Mouse (Mus musculus) stomach, postnatal 0 days (tissue): ENCODE data around the gene Snrpc. TPM values are rescaled to one million over a fixed set of nuclear protein-coding genes. Genes with fewer than 3 reads are reported as not detected.

Experiments used
- ATAC-seq: fragments of 200-750 bp; cut with Nextera tagmentation; 2 replicates; pipeline ENCODE4 v1.8.0; 2017; ENCODE audit not compliant: low FRiP score, low TSS enrichment
- DNase-seq: peaks from one replicate; pipeline ENCODE4 v3.0.0-alpha.2; 2016; ENCODE audit warnings: low spot score
- H3K27ac ChIP-seq: fragments of 300-500 bp; sonication (generic); replicated peaks from 2 replicates; pipeline ENCODE4 v1.5.1; 2014; ENCODE audit warnings: mild to moderate bottlenecking, control low read depth
- H3K27me3 ChIP-seq: fragments of 300-500 bp; sonication (generic); 2 replicates; pipeline ENCODE4 v1.6.1; 2014; ENCODE audit warnings: low read length; ENCODE audit not compliant: control insufficient read depth, insufficient read depth
- H3K36me3 ChIP-seq: fragments of 300-500 bp; sonication (generic); 2 replicates; pipeline ENCODE4 v1.6.1; 2014; ENCODE audit warnings: low read length, mixed read lengths; ENCODE audit not compliant: control insufficient read depth, insufficient read depth
- H3K4me1 ChIP-seq: fragments of 300-500 bp; sonication (generic); replicated peaks from 2 replicates; pipeline ENCODE4 v1.6.1; 2014; ENCODE audit warnings: antibody characterized with exemption; ENCODE audit not compliant: control insufficient read depth, insufficient read depth
- H3K4me2 ChIP-seq: fragments of 300-500 bp; sonication (generic); replicated peaks from 2 replicates; pipeline ENCODE4 v1.6.1; 2014; ENCODE audit warnings: low read depth, mild to moderate bottlenecking, control low read depth, moderate library complexity
- H3K4me3 ChIP-seq: fragments of 300-500 bp; sonication (generic); 2 replicates; pipeline ENCODE4 v1.5.1; 2014; ENCODE audit warnings: low read depth, low read length, control low read depth
- H3K9ac ChIP-seq: fragments of 300-500 bp; sonication (generic); 2 replicates; pipeline ENCODE4 v1.6.1; 2014; ENCODE audit warnings: mild to moderate bottlenecking, low read length, control low read depth, mixed read lengths
- H3K9me3 ChIP-seq: fragments of 300-500 bp; sonication (generic); 2 replicates; pipeline ENCODE4 v1.6.1; 2016; ENCODE audit warnings: low read length; ENCODE audit not compliant: control insufficient read depth
- CTCF ChIP-seq: IDR thresholded peaks from 2 replicates; pipeline ENCODE4 v1.5.1; 2016; ENCODE audit warnings: antibody characterized with exemption, low read depth, mild to moderate bottlenecking, moderate library complexity
- EP300 ChIP-seq: optimal IDR thresholded peaks from 2 replicates; pipeline ENCODE3; 2016; ENCODE audit warnings: antibody characterized with exemption
- WGBS: fragments of 180-500 bp; shearing (Covaris S2); extraction: QIAGEN DNeasy Blood & Tissue Kit; methylation state at CpG from one replicate; pipeline ENCODE4 v1.1.7; 2014; 5-methylcytosine and 5-hydroxymethylcytosine counted together
- polyA plus RNA-seq: library from polyadenylated mRNA; unstranded; fragments of >200 nt; fragmentation: Nextera tagmentation; extraction: Ambion mirVana; gene quantifications from 2 replicates; pipeline ENCODE4 v1.2.1, GENCODE M21; 2015

Gene Snrpc
- polyA plus RNA-seq, 1 experiment from 2014 or later = 179 TPM

DNA sequence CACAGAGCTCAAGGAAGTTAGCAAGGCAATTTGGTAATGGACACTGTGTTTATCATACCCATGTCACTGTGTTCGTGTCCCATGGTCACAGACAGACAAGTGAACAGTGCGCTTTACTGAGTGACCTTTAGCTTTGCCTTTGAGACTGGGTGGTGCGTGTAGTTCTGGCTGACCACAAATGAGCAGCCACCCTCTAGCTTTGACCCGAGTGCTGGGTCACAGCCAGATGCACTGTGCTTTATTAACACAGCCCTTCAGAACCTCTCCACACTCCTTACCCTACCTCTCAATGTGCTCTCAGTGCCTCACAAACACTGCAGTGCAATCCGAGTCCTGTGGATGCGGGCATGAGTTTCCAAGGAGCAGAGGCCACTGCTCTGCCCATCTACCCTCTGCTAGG lies 44.8 kb upstream of the Snrpc start:
- no peak overlapping the region for H3K9ac ChIP-seq
- no peak for ATAC-seq
- H3K27ac ChIP-seq = peak overlapping the region; percentile 25; the same call in 1 of the 2 replicates
- no peaks in the 10 kb centered on the region for H3K9me3 ChIP-seq
- peaks cover 11% of the 10 kb centered on the region for H3K4me1 ChIP-seq
- peaks cover 5% of the 10 kb centered on the region; the same call in 1 of the 2 replicates for H3K36me3 ChIP-seq
- DNase-seq = no peak
- no peak for TF ChIP-seq CTCF
- no peak for TF ChIP-seq EP300
- no peaks in the 10 kb centered on the region for H3K27me3 ChIP-seq
- 70% methylated on average over 6 of the region's 6 CpGs for WGBS
- no peak overlapping the region for H3K4me3 ChIP-seq
- H3K4me2 ChIP-seq = no peak overlapping the region

DNA sequence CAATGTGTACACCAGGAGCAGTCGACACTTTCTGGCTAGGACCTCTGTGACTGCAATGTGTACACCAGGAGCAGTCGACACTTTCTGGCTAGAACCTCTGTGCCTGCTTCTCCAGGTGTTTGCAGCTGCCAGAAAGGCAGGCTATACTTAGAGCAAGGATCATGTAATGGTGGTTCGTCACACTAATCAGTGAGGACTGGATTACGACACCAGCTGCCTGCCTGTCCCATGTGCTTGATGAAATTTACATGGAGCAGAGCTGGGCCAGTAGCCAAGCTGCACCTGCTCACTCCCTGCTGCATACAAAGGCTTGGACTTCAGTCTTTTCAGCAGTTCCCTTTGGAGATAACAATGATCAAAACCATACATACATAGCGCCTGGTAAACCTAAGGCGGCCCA lies 41.2 kb upstream of the Snrpc start:
- H3K9me3 ChIP-seq = no peaks in the 10 kb centered on the region
- TF ChIP-seq CTCF (no peak), EP300 (no peak)
- H3K27ac ChIP-seq = peak overlapping the region; percentile 86
- ATAC-seq (peak; percentile 88), DNase-seq (peak; percentile 90)
- peak overlapping the region; percentile 42 for H3K4me2 ChIP-seq
- H3K9ac ChIP-seq = 0 out of 2 replicates have a peak overlapping the region, but pooled peaks have one; percentile 24
- peak overlapping the region; percentile 6; the same call in 1 of the 2 replicates for H3K4me3 ChIP-seq
- H3K27me3 ChIP-seq = no peaks in the 10 kb centered on the region
- WGBS = 26% methylated on average over 6 of the region's 6 CpGs
- H3K36me3 ChIP-seq = 0 out of 2 replicates have a peak, but pooled peaks cover 3% of the 10 kb centered on the region
- H3K4me1 ChIP-seq = peaks cover 11% of the 10 kb centered on the region

DNA sequence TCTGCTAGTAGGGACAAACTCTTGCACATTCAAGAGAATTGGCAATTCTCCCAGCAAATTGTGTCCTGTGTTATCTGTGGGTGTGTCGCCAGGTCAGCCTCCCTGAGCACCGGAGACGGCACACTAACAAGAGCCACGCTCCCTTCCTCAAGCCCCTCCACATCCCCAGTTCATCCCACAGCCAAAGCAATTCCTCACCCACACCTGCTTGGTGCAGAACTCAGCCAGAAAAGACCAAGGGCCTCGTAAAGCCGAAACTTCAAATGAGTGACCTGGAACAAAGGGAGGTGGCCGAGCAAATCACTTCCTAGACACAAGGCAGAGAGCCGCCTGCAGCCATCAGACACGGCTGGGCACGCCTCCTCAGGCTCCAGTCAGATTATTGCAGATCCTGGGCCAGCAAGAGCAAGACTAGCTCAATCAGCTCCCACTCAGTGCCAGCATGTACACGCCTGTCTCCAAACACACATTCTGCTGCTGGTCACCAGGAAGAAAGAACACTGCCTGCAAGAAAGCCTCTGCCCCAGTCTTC lies 40.5 kb upstream of the Snrpc start:
- Histone ChIP-seq H3K9me3 (no peaks in the 10 kb centered on the region), H3K9ac (peak overlapping the region; percentile 24), H3K4me2 (peak overlapping the region; percentile 42), H3K27me3 (no peaks in the 10 kb centered on the region), H3K27ac (peak overlapping the region; percentile 86), H3K36me3 (0 out of 2 replicates have a peak, but pooled peaks cover 3% of the 10 kb centered on the region), H3K4me1 (peaks cover 11% of the 10 kb centered on the region), H3K4me3 (peak overlapping the region; percentile 6; the same call in 1 of the 2 replicates)
- TF ChIP-seq EP300 = no peak
- no peak for TF ChIP-seq CTCF
- peak; percentile 76 for ATAC-seq
- DNase-seq = peak; percentile 87
- WGBS = 22% methylated on average over 11 of the region's 11 CpGs

DNA sequence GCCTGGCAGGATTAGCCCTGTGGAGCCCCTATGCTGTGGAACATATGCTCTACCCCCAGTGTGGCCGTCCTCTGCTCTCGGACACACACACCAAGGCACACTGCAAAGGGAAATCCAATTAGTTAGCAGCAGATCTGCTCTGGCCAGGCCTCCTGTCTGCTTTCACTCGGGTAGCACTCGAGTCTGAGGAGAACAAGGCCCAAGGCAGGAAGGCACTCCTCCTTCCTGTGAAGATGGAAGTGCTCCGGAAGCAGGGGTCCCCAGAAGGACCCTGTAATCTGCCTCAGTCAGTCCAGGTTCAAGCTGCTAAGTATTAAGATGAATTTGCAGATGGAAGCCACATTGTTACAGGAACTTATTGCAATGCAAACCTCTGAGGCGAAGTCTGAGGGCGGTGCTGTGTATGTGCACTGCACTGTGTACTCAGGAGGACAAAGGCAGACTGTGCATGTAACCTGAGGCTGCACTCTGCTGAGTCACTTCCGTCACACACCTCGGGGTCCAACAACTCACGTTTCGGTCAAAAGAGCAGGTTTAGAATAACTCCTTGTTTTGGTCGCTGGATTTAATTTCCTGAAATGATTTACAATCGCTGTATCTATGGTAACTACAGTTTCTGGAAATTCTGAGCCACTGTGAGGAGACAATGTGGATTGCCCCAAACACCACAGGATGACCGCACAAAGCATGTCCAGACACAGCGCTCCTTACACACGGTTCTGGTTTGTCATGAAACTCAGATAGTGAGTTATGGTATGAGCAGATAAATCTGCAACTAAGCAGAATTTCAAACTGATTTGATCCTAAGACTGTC lies 38.0 kb upstream of the Snrpc start:
- peak; percentile 83 for DNase-seq
- H3K4me3 ChIP-seq = no peak overlapping the region
- ATAC-seq = peak; percentile 82
- no peaks in the 10 kb centered on the region for H3K9me3 ChIP-seq
- TF ChIP-seq EP300 (no peak), CTCF (0 out of 2 replicates have a peak, but pooled peaks have one; percentile 10)
- H3K27ac ChIP-seq = peak overlapping the region; percentile 93
- WGBS = 21% methylated on average over 16 of the region's 16 CpGs
- no peaks in the 10 kb centered on the region for H3K36me3 ChIP-seq
- no peaks in the 10 kb centered on the region for H3K27me3 ChIP-seq
- H3K9ac ChIP-seq = peak overlapping the region; percentile 5; the same call in 1 of the 2 replicates
- peak overlapping the region; percentile 15 for H3K4me2 ChIP-seq
- peaks cover 11% of the 10 kb centered on the region for H3K4me1 ChIP-seq

DNA sequence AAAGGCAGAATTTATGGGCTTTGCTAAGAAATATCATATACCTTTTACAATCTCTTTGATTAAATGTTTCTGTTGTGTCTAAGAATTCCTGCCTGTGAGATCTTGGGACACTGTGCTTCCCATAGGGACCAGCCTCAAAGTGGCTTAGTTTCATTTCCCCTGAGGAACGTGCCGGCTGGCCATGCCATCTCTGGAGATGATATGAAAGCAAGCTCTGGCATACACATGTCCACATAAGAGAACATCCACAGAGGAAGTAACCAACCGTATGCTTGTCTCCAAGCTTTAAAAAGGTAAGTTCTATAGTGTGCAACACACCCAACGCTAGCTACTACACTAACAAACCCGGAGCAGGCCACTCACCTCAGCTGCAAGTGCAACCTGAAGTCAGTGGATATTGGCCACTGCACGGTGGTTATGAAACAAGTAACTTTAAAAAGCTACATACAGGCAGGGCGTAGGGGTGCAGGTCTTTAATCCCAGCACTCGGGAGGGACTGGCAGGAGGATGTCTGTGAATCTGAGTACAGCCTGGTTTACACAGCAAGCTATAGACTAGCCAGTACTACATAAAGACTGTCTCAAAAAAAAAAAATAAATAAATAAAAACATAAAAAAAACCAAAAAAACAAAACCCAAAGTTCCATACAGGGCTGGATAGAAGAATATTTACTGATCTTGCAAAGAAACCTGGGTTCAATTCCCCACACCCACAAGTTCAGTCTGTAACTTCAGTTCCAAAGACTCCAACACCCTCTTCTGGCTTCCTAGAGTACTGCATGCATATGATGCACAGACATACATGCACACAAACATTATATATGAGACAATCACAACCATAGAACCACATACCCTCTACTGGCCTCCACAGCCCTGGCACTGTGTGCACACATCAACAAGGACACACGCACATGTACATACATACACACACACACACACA lies 37.0 kb upstream of the Snrpc start:
- Histone ChIP-seq H3K4me3 (no peak overlapping the region), H3K4me2 (no peak overlapping the region), H3K27me3 (no peaks in the 10 kb centered on the region), H3K27ac (peak overlapping the region; percentile 79), H3K36me3 (no peaks in the 10 kb centered on the region), H3K4me1 (peaks cover 10% of the 10 kb centered on the region), H3K9me3 (no peaks in the 10 kb centered on the region), H3K9ac (no peak overlapping the region)
- ATAC-seq (no peak), DNase-seq (no peak)
- peak; percentile 60 for TF ChIP-seq CTCF
- no peak for TF ChIP-seq EP300
- 59% methylated on average over 9 of the region's 9 CpGs for WGBS
